Mouse (Mus musculus): ENCODE data around the gene Slc38a6.

DNA sequence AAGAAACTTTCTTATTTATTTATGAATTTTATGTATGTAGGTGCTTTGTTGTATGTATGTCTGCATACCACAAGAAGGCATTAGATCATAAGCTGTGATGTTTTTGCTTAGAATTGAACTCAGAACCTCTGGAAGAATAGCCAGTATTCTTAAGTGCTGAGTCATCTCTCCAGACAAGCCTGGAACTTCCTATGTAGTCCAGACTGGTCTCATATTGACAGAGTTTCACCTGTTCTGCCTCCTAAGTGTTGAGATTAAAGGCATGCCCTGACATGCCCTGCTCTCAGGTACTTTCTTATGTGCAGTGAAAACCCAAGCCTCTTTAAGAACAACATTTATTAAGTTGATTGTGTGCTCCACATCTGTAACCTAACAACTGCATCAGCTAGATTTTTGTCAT is 8.3 kb downstream of the Slc38a6 start:
- TF ChIP-seq CTCF (IDR thresholded peaks at IDR 0.05; ENCODE audit: borderline replicate concordance, control insufficient read depth, extremely low read depth, insufficient read depth, low read length, poor library complexity) (no peak), POLR2A (IDR thresholded peaks at IDR 0.05; ENCODE audit: control insufficient read depth, extremely low read depth, insufficient read depth, low read length, poor library complexity) (no peak)
